Mouse (Mus musculus) neural tube, embryonic 12.5 days (tissue): ENCODE measurements at regions not wholly inside any gene's neighbourhood (a gene's known extent, or its start where the extent isn't known, plus 50 kb on each side); places are given as distances from the start of the nearest gene placed in this dataset.

Experiments used
- ATAC-seq: fragments of 200-750 bp; cut with Nextera tagmentation; 2 replicates; pipeline ENCODE4 v1.8.0; 2017; ENCODE audit warnings: low read depth, mild to moderate bottlenecking, moderate TSS enrichment, moderate library complexity; ENCODE audit not compliant: low FRiP score
- H3K27ac ChIP-seq: fragments of 300-500 bp; sonication (generic); 2 replicates; pipeline ENCODE4 v1.5.1; 2016
- H3K27me3 ChIP-seq: fragments of 300-500 bp; sonication (generic); replicated peaks from 2 replicates; pipeline ENCODE4 v1.6.1; 2016; ENCODE audit warnings: mild to moderate bottlenecking
- H3K36me3 ChIP-seq: fragments of 300-500 bp; sonication (generic); 2 replicates; pipeline ENCODE4 v1.6.1; 2016; ENCODE audit warnings: mild to moderate bottlenecking
- H3K4me1 ChIP-seq: fragments of 300-500 bp; sonication (generic); 2 replicates; pipeline ENCODE4 v1.6.1; 2016
- H3K4me2 ChIP-seq: fragments of 300-500 bp; sonication (generic); replicated peaks from 2 replicates; pipeline ENCODE4 v1.6.1; 2016; ENCODE audit warnings: mild to moderate bottlenecking
- H3K4me3 ChIP-seq: fragments of 300-500 bp; sonication (generic); 2 replicates; pipeline ENCODE4 v1.5.1; 2016
- H3K9ac ChIP-seq: fragments of 300-500 bp; sonication (generic); 2 replicates; pipeline ENCODE4 v1.6.1; 2016; ENCODE audit warnings: mild to moderate bottlenecking
- H3K9me3 ChIP-seq: fragments of 300-500 bp; sonication (generic); 2 replicates; pipeline ENCODE4 v1.6.1; 2016; ENCODE audit warnings: mild to moderate bottlenecking
- WGBS: fragments of 180-500 bp; shearing (Covaris S2); methylation state at CpG from one replicate; pipeline ENCODE4 v1.1.7; 2016; 5-methylcytosine and 5-hydroxymethylcytosine counted together

- peaks cover 3% of the 10 kb centered on the region; the same call in 1 of the 2 replicates for H3K4me1 ChIP-seq
- no peak for ATAC-seq
- no peaks in the 10 kb centered on the region for H3K9me3 ChIP-seq
- no peak overlapping the region for H3K4me2 ChIP-seq
- no peak overlapping the region for H3K27ac ChIP-seq
- WGBS: 76% methylated on average over 2 of the region's 2 CpGs
- H3K9ac ChIP-seq: no peak overlapping the region
- H3K36me3 ChIP-seq: no peaks in the 10 kb centered on the region
- no peak overlapping the region for H3K4me3 ChIP-seq
- H3K27me3 ChIP-seq: no peaks in the 10 kb centered on the region
Measured at GRCm38 (mm10) chr8:89207891-89208290, 163.9 kb upstream of the Sall1 start.

DNA sequence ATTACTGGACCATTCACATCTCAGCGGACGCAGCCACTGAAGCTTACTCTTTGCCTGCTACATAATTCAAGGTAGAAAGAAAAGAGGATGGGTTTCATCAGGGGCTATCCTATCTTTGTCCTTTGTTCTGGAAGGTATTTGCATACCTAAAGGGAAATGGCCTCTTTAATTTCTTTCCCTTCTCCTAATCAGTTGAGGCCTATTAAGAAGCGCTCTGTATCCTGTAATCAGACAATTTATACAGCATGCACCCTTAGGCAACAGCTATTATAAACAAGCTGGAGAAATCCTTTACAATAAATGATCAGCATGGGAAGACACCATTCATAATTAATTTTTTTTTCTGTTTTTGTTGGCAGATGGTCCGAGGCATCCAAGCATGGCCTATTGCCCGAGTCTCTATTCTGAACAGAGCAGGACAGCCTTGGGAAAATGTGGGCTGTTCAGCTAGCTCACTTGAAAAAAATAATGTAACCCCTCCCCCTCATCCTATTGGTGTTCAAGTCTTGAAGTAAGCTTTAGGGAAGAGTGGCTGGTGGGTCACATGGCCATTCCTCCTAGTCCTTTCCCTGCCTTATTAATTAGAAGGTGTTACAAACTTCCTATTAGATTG lies 158.6 kb upstream of the Sall1 start:
- Histone ChIP-seq H3K27me3 (no peaks in the 10 kb centered on the region), H3K9ac (no peak overlapping the region), H3K9me3 (no peaks in the 10 kb centered on the region), H3K4me3 (no peak overlapping the region), H3K27ac (no peak overlapping the region), H3K4me2 (no peak overlapping the region), H3K36me3 (no peaks in the 10 kb centered on the region), H3K4me1 (peaks cover 5% of the 10 kb centered on the region; the same call in 1 of the 2 replicates)
- 46% methylated on average over 5 of the region's 5 CpGs for WGBS
- peak; percentile 44; the same call in 1 of the 2 replicates for ATAC-seq

DNA sequence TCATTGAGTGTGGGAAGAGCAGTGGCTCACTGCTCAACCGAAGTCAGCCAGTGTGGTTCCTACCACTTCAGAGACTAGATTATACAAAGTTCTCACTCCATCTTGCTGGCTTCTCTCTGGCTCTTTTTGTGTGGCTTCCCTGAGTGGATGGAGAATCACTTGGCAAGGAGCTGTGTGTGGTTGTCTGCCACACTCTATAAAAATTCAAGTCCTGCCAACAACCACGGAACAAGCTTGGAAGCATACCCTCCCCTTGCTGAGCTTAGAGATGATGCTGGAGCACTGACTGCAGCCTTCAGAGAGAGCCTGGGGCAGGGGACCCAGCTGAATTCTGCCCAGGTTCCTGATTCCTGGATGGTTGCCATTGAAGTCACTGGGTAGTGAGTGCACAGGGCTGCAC lies 156.3 kb upstream of the Sall1 start:
- H3K9ac ChIP-seq: no peak overlapping the region
- no peaks in the 10 kb centered on the region for H3K9me3 ChIP-seq
- no peak for ATAC-seq
- no peaks in the 10 kb centered on the region for H3K27me3 ChIP-seq
- no peaks in the 10 kb centered on the region for H3K36me3 ChIP-seq
- WGBS: 78% methylated on average over 2 of the region's 2 CpGs
- H3K27ac ChIP-seq: no peak overlapping the region
- H3K4me2 ChIP-seq: no peak overlapping the region
- no peak overlapping the region for H3K4me3 ChIP-seq
- peaks cover 5% of the 10 kb centered on the region; the same call in 1 of the 2 replicates for H3K4me1 ChIP-seq

DNA sequence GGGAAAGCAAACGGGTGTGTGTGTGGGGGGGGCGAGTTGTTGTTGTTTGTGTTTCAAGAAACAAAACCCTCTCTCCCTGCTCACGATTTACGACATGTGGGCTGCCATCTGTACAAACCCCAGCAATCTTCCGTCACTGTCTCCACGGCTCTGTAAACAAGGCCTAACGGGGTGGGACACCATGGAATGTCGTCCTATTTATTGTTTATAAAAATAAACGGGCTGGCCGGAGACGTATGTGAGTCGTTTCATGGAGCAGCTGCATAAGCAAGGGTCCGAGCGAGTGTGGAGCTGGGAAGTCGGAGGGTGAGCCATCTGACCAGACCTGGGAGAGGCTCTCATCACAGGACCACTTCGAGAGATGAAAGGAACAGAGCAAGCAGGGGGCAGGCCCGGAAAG lies 141.4 kb upstream of the Sall1 start:
- Histone ChIP-seq H3K9ac (no peak overlapping the region), H3K9me3 (no peaks in the 10 kb centered on the region), H3K4me1 (peaks cover 4% of the 10 kb centered on the region), H3K27ac (no peak overlapping the region), H3K4me3 (no peak overlapping the region), H3K36me3 (no peaks in the 10 kb centered on the region), H3K27me3 (no peaks in the 10 kb centered on the region), H3K4me2 (peak overlapping the region; percentile 36)
- WGBS: 19% methylated on average over 17 of the region's 17 CpGs
- ATAC-seq: no peak

- 89% methylated on average over 7 of the region's 7 CpGs for WGBS
- no peaks in the 10 kb centered on the region for H3K9me3 ChIP-seq
- H3K36me3 ChIP-seq: no peaks in the 10 kb centered on the region
- H3K27ac ChIP-seq: no peak overlapping the region
- H3K9ac ChIP-seq: no peak overlapping the region
- no peak for ATAC-seq
- no peak overlapping the region for H3K4me3 ChIP-seq
- H3K27me3 ChIP-seq: no peaks in the 10 kb centered on the region
- no peaks in the 10 kb centered on the region for H3K4me1 ChIP-seq
- H3K4me2 ChIP-seq: no peak overlapping the region
Measured at GRCm38 (mm10) chr8:89175631-89176030, 131.7 kb upstream of the Sall1 start.

GRCm38 (mm10) chr8:89171561-89171960 lies 127.6 kb upstream of the Sall1 start:
- 90% methylated on average over 5 of the region's 5 CpGs for WGBS

DNA sequence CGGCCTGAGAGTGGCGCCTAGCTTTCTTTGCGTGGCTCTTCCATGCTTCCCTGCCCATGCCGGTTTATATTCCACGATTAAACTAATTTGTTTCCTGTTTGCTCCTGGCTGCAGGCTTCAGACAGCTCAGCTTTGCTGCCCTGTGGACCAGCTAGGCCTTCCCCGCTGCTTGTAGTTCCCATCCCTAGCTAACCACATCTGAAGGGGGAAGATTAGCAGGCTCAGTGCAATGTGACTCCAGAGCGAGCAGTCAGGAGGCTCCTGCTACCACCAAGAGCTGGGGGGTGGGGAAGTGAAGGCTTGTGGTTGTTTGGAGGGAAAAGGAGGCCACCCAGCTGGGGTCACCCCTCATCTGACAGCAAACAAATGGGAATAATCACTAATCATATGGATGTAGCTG lies 125.5 kb upstream of the Sall1 start:
- H3K4me3 ChIP-seq: no peak overlapping the region
- no peaks in the 10 kb centered on the region for H3K36me3 ChIP-seq
- WGBS: 65% methylated on average over 7 of the region's 7 CpGs
- H3K27ac ChIP-seq: no peak overlapping the region
- H3K4me2 ChIP-seq: no peak overlapping the region
- 0 out of 2 replicates have a peak, but pooled peaks cover 3% of the 10 kb centered on the region for H3K4me1 ChIP-seq
- H3K27me3 ChIP-seq: no peaks in the 10 kb centered on the region
- H3K9me3 ChIP-seq: no peaks in the 10 kb centered on the region
- ATAC-seq: no peak
- no peak overlapping the region for H3K9ac ChIP-seq

More at GRCm38 (mm10) chr8:89171561-89171960, 127.6 kb upstream of the Sall1 start:
- no peak for ATAC-seq
- no peak overlapping the region for H3K4me3 ChIP-seq
- H3K27ac ChIP-seq: no peak overlapping the region
- no peaks in the 10 kb centered on the region for H3K9me3 ChIP-seq
- no peak overlapping the region for H3K4me2 ChIP-seq
- no peaks in the 10 kb centered on the region for H3K27me3 ChIP-seq
- no peaks in the 10 kb centered on the region for H3K36me3 ChIP-seq
- H3K9ac ChIP-seq: no peak overlapping the region
- H3K4me1 ChIP-seq: 0 out of 2 replicates have a peak, but pooled peaks cover 3% of the 10 kb centered on the region

GRCm38 (mm10) chr8:89167026-89167425 lies 123.1 kb upstream of the Sall1 start:
- Histone ChIP-seq H3K27ac (no peak overlapping the region), H3K4me1 (0 out of 2 replicates have a peak, but pooled peaks cover 3% of the 10 kb centered on the region), H3K27me3 (no peaks in the 10 kb centered on the region), H3K36me3 (no peaks in the 10 kb centered on the region), H3K4me3 (no peak overlapping the region), H3K9me3 (no peaks in the 10 kb centered on the region), H3K9ac (no peak overlapping the region), H3K4me2 (no peak overlapping the region)
- ATAC-seq: no peak
- WGBS: 49% methylated on average over 4 of the region's 4 CpGs

DNA sequence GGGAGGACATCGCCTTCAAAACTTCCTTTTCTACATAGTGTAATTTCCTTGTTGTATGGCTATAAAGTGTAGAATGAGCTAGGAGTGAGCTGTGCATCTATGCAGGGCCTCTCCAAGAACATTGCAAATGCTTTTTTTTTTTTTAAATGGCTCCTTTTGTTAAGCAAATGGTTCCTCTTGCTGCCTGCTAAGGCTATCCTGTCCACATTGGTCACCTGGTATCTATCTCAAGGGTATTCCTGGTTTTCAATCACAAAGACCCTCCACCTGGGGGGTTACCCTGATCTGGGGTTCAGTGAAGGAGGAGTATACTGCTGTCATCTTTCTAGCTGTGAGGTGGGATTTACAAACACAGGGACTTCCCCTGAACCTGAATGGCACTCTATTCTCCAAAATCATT lies 112.9 kb upstream of the Sall1 start:
- H3K9me3 ChIP-seq: 0 out of 2 replicates have a peak, but pooled peaks cover 6% of the 10 kb centered on the region
- H3K9ac ChIP-seq: no peak overlapping the region
- 97% methylated on average over 1 of the region's 1 CpGs for WGBS
- H3K36me3 ChIP-seq: no peaks in the 10 kb centered on the region
- H3K27me3 ChIP-seq: no peaks in the 10 kb centered on the region
- H3K27ac ChIP-seq: no peak overlapping the region
- no peak for ATAC-seq
- no peak overlapping the region for H3K4me2 ChIP-seq
- H3K4me1 ChIP-seq: peaks cover 17% of the 10 kb centered on the region
- H3K4me3 ChIP-seq: no peak overlapping the region

- Histone ChIP-seq H3K9ac (no peak overlapping the region), H3K27me3 (no peaks in the 10 kb centered on the region), H3K27ac (no peak overlapping the region), H3K4me3 (no peak overlapping the region), H3K4me1 (peaks cover 17% of the 10 kb centered on the region), H3K36me3 (no peaks in the 10 kb centered on the region), H3K4me2 (peak overlapping the region; percentile 43), H3K9me3 (0 out of 2 replicates have a peak, but pooled peaks cover 6% of the 10 kb centered on the region)
- WGBS: 69% methylated on average over 3 of the region's 3 CpGs
- ATAC-seq: no peak
Measured at GRCm38 (mm10) chr8:89153605-89154004, 109.6 kb upstream of the Sall1 start.

DNA sequence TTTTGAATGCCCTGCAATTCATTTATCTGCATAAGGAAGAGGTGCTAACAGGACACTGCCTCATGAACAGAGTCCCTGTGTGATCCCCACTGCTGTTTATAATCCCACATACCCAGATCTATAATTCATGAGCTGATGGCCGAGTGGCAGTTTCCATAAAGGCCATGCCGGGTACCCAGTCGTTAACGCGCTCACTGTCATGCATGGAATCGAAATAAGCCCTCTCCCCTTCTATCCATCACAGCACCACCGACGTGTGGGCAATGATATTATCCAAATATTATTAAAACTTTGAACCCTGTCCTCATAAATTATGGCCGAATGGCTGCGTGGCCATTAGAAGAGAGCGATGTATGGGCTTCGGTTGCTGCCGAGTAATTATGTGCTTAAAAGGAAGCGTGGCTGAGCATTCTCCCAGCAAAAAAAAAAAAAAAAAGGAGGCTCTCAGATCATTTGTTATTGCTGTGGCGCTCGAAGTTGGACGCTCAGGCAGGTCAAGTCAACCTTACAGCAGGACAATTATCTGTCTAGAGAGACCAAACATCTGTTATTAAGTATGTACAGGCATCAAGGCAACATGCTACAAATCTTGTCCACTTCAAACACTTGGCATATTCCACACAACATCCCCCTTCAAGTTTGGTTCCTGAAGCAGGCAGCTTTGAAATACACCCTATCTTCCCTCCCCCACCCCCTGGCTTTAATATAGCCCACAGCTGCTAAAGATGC lies 109.1 kb upstream of the Sall1 start:
- peak; percentile 53; the same call in 1 of the 2 replicates for ATAC-seq
- Histone ChIP-seq H3K36me3 (no peaks in the 10 kb centered on the region), H3K9ac (no peak overlapping the region), H3K27me3 (no peaks in the 10 kb centered on the region), H3K4me3 (no peak overlapping the region), H3K4me2 (peak overlapping the region; percentile 43), H3K27ac (no peak overlapping the region), H3K4me1 (peaks cover 17% of the 10 kb centered on the region), H3K9me3 (0 out of 2 replicates have a peak, but pooled peaks cover 6% of the 10 kb centered on the region)
- 10% methylated on average over 17 of the region's 17 CpGs for WGBS

GRCm38 (mm10) chr8:89152331-89152730 lies 108.4 kb upstream of the Sall1 start:
- Histone ChIP-seq H3K27ac (no peak overlapping the region), H3K27me3 (no peaks in the 10 kb centered on the region), H3K9me3 (0 out of 2 replicates have a peak, but pooled peaks cover 6% of the 10 kb centered on the region), H3K4me3 (no peak overlapping the region), H3K4me2 (peak overlapping the region; percentile 43; the same call in 1 of the 2 replicates), H3K36me3 (no peaks in the 10 kb centered on the region), H3K4me1 (peaks cover 17% of the 10 kb centered on the region), H3K9ac (no peak overlapping the region)
- ATAC-seq: no peak
- WGBS: 77% methylated on average over 8 of the region's 8 CpGs
